Mouse (Mus musculus) thymus, postnatal 10 days (tissue): ENCODE measurements around the gene Foxo6.

Source experiments
- DNase-seq, 2 experiments: peaks; one replicate each; pipeline ENCODE4 v3.0.0; 2021; ENCODE audit warnings: low spot score in 2 of 2

Gene Foxo6

GRCm38 (mm10) chr4:120284187-120284586 lies 3.0 kb downstream of the Foxo6 start:
- DNase-seq: no peak

GRCm38 (mm10) chr4:120283141-120283540 lies 4.0 kb downstream of the Foxo6 start:
- no peak for DNase-seq

GRCm38 (mm10) chr4:120282568-120283091 lies 4.5 kb downstream of the Foxo6 start:
- peak; percentile 22 to 28 for DNase-seq

GRCm38 (mm10) chr4:120281011-120281410 lies 6.1 kb downstream of the Foxo6 start:
- DNase-seq: no peak

GRCm38 (mm10) chr4:120280432-120280831 lies 6.7 kb downstream of the Foxo6 start:
- DNase-seq: no peak

GRCm38 (mm10) chr4:120277255-120277928 lies 9.8 kb downstream of the Foxo6 start:
- DNase-seq: no peak

GRCm38 (mm10) chr4:120275487-120275886 lies 11.7 kb downstream of the Foxo6 start:
- no peak for DNase-seq

- DNase-seq: no peak
Observed at GRCm38 (mm10) chr4:120273594-120273993, 13.6 kb downstream of the Foxo6 start.

- no peak for DNase-seq
Observed at GRCm38 (mm10) chr4:120271886-120272580, 15.1 kb downstream of the Foxo6 start.

- DNase-seq: no peak
Observed at GRCm38 (mm10) chr4:120271208-120271607, 15.9 kb downstream of the Foxo6 start.

- DNase-seq: no peak
Observed at GRCm38 (mm10) chr4:120270937-120271199, 16.3 kb downstream of the Foxo6 start.

- DNase-seq: no peak
Observed at GRCm38 (mm10) chr4:120270148-120270936, 16.8 kb downstream of the Foxo6 start.

- DNase-seq: no peak
Observed at GRCm38 (mm10) chr4:120269426-120269825, 17.7 kb downstream of the Foxo6 start.

GRCm38 (mm10) chr4:120268214-120269061 lies 18.7 kb downstream of the Foxo6 start:
- DNase-seq: no peak

- no peak for DNase-seq
Observed at GRCm38 (mm10) chr4:120267683-120268082, 19.5 kb downstream of the Foxo6 start.

- no peak for DNase-seq
Observed at GRCm38 (mm10) chr4:120267136-120267535, 20.0 kb downstream of the Foxo6 start.

GRCm38 (mm10) chr4:120264105-120264504 lies 23.0 kb downstream of the Foxo6 start:
- no peak for DNase-seq

- DNase-seq: no peak
Observed at GRCm38 (mm10) chr4:120262726-120263125, 24.4 kb downstream of the Foxo6 start.

GRCm38 (mm10) chr4:120262206-120262605 lies 24.9 kb downstream of the Foxo6 start:
- DNase-seq: no peak

GRCm38 (mm10) chr4:120259356-120260181 lies 27.6 kb downstream of the Foxo6 start:
- no peak for DNase-seq

GRCm38 (mm10) chr4:120248800-120249261 lies 38.3 kb downstream of the Foxo6 start:
- DNase-seq: no peak
